Mouse (Mus musculus): Measurements from ENCODE around the gene B3gnt7.

Gene B3gnt7

GRCm38 (mm10) chr1:86302532-86302931, at the start of gene B3gnt7:
TSS of gene B3gnt7 (plus strand) at chr1:86302832.
- no peak for DNase-seq

- no peak for DNase-seq
Observed at GRCm38 (mm10) chr1:86253410-86253809, 49.2 kb upstream of the B3gnt7 start.

GRCm38 (mm10) chr1:86256311-86256710, 46.3 kb upstream of the B3gnt7 start:
- DNase-seq, result peak; percentile 15

- DNase-seq, result no peak
Observed at GRCm38 (mm10) chr1:86257228-86257627, 45.4 kb upstream of the B3gnt7 start.

- no peak for DNase-seq
Observed at GRCm38 (mm10) chr1:86258171-86258824, 44.3 kb upstream of the B3gnt7 start.

GRCm38 (mm10) chr1:86263564-86264339, 38.9 kb upstream of the B3gnt7 start:
- no peak for DNase-seq

GRCm38 (mm10) chr1:86265060-86265459, 37.6 kb upstream of the B3gnt7 start:
- DNase-seq, result no peak

- no peak for DNase-seq
Observed at GRCm38 (mm10) chr1:86268492-86269189, 34.0 kb upstream of the B3gnt7 start.

GRCm38 (mm10) chr1:86269190-86269508, 33.5 kb upstream of the B3gnt7 start:
- no peak for DNase-seq

GRCm38 (mm10) chr1:86271707-86272106, 30.9 kb upstream of the B3gnt7 start:
- no peak for DNase-seq

- no peak for DNase-seq
Observed at GRCm38 (mm10) chr1:86277055-86277454, 25.6 kb upstream of the B3gnt7 start.

- DNase-seq, result no peak
Observed at GRCm38 (mm10) chr1:86281781-86282536, 20.7 kb upstream of the B3gnt7 start.

GRCm38 (mm10) chr1:86284101-86284500, 18.5 kb upstream of the B3gnt7 start:
- DNase-seq, result no peak

GRCm38 (mm10) chr1:86285295-86285694, 17.3 kb upstream of the B3gnt7 start:
- no peak for DNase-seq

- DNase-seq, result no peak
Observed at GRCm38 (mm10) chr1:86287473-86287872, 15.2 kb upstream of the B3gnt7 start.

GRCm38 (mm10) chr1:86290452-86290851, 12.2 kb upstream of the B3gnt7 start:
- DNase-seq, result no peak

- no peak for DNase-seq
Observed at GRCm38 (mm10) chr1:86293091-86293490, 9.5 kb upstream of the B3gnt7 start.

GRCm38 (mm10) chr1:86293868-86294267, 8.8 kb upstream of the B3gnt7 start:
- no peak for DNase-seq

GRCm38 (mm10) chr1:86294472-86294871, 8.2 kb upstream of the B3gnt7 start:
- DNase-seq, result no peak

- DNase-seq, result no peak
Observed at GRCm38 (mm10) chr1:86300093-86300492, 2.5 kb upstream of the B3gnt7 start.

- no peak for DNase-seq
Observed at GRCm38 (mm10) chr1:86300731-86301130, 1.9 kb upstream of the B3gnt7 start.

GRCm38 (mm10) chr1:86301221-86302091, 1.2 kb upstream of the B3gnt7 start:
- no peak for DNase-seq
